Mouse (Mus musculus) CD4-positive helper T cell, adult 2 months (primary cell): ENCODE measurements around the gene Nkx2-5.

Experiments
- DNase-seq: peaks from one replicate; pipeline ENCODE4 v3.0.0-alpha.2; 2012; ENCODE audit warnings: low read depth, missing footprints, low spot score

The Nkx2-5 gene

DNA sequence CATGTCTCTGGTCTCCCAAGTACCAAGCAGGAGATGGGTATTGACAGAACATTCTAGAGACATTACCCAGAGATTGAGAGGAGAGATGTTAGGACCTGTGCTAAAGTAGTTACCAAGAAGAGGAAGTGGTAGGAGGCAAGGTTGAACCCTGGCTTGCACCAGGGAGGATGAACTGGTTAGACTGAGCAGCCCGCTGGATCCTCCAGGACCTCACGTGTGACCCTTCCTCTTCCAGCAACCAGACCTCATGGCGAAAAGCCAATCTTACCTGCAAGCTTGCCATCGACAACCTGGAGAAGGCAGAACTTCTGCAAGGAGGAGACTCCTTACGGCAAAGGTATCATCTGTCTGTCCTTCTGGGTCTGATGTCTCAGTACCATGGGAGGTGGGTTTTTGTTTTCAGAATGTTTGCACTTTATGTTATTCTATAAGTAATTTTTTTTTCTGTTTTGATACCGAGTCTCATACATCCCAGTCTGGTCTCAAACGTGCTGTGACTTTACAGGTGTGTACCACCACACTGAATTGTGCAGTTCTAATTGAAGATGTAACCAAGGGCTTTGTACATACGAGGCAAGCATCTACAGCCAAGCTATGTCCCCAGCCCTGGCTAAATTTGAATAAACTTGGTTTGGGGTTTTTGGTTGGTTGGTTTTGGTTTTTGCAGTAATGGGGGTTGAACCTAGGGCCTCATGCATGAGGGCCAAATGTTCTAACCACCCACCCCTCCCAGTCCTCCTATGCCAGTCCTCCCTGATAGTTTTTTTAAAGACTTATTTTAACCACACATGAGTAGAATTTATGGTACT is 55.1 kb downstream of the Nkx2-5 start:
- no peak for DNase-seq

DNA sequence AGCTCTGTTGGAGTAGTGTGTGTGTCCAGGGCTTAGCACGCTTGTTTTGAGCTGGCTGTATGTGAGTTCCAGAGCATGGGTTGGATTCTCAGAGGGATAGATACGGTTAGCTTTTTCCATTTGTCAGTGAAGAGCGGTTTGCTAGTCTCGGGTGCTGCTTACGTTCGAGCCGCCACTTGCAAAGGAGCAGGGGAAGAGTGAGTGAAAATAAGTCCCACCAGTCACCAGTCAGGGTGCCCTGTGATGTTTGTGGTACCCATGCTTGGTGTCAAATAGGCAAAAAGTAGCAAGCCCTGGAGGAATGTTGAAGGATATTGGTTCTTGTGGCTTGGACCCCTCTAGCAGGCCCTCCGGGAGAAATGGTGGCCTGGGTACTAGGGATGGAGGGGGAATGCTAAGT is 55.8 kb downstream of the Nkx2-5 start:
- DNase-seq: no peak
